ENCODE assay signal across 8 mouse cellular contexts in the genomic region with DNA sequence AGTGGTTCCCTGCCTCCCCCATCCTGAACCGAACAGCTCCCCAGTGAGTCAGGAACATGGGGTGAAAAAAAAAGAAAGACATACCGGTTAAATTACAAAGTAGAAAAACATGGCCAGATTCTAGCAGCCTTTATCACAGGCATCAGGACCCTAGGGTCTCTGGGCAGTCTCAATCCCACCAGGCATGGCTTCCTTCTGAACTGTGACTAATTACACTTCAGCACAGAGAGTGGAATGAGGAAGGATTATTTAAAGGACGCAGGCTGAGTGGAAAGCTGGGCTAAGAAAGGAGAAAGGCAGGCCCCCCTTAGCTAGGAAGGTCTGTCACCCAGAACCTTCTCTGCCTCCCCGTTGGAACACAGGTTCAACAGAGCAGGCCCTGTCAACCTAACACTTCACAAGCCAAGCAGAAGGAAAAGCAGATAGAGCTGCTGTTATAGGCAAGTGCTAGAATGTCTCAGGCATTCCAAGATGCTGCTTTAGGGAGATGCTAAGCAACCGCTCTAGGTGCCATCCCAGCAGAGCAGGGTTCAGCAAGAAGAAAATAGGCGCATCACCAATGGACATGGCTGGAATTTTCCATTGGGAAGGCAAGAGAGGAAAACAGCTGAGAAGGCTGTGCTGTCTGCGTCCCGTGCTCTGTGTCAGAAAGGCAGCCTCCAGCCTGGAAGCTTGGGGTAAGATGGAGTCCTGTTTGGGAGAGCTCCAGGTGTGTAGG. TPM values are rescaled to one million over a fixed set of nuclear protein-coding genes. Genes with fewer than 3 reads are reported as not detected.
DNase-seq lines count a peak whose midpoint lies in the region; ATAC-seq and TF ChIP-seq lines count a peak whose summit lies in the region.

No protein-coding gene starts in this region.

- no peak for TF ChIP-seq POLR2A in testis, adult 2 months (IDR thresholded peaks at IDR 0.05; ENCODE audit: control insufficient read depth, low read depth, low read length)
- no peak for TF ChIP-seq POLR2A in limb, embryonic 14.5 days (IDR thresholded peaks at IDR 0.05; ENCODE audit: borderline replicate concordance, extremely low read depth, insufficient read depth, insufficient read length)
- no peak for TF ChIP-seq POLR2A in lung, adult 2 months (IDR thresholded peaks at IDR 0.05; ENCODE audit: borderline replicate concordance, extremely low read depth, low read depth, low read length)

- no peaks in the 10 kb centered on the region for H3K36me3 ChIP-seq in testis, adult 2 months (ENCODE audit: control insufficient read depth, insufficient read depth, low read length)
- peaks cover 31% of the 10 kb centered on the region for H3K36me3 ChIP-seq in limb, embryonic 14.5 days (ENCODE audit: control insufficient read depth, insufficient read depth, low read length)

- H3K9me3 ChIP-seq in limb, embryonic 14.5 days (ENCODE audit: control insufficient read depth, low read length): no peaks in the 10 kb centered on the region

- peaks cover 11% of the 10 kb centered on the region for H3K4me1 ChIP-seq in testis, adult 2 months (ENCODE audit: control insufficient read depth, insufficient read depth, low read length)
- peaks cover 81% of the 10 kb centered on the region for H3K4me1 ChIP-seq in limb, embryonic 14.5 days (ENCODE audit: control insufficient read depth, insufficient read depth, low read length)
- peaks cover 53% of the 10 kb centered on the region for H3K4me1 ChIP-seq in lung, adult 2 months (ENCODE audit: control insufficient read depth, insufficient read depth, low read length)

- DNase-seq in adrenal gland, postnatal 14 days: peak; percentile 4
- no peak for DNase-seq in adrenal gland, postnatal 4 days (ENCODE audit: low spot score in 2 of 2)
- no peak for DNase-seq in testis, postnatal 10 days (ENCODE audit: low spot score)
- DNase-seq in limb, embryonic 14.5 days (ENCODE audit: low spot score): no peak
- no peak for DNase-seq in urinary bladder, postnatal 36 days (ENCODE audit: low spot score in 2 of 2)
- no peak for DNase-seq in lung, adult 2 months

- no peak overlapping the region; the same call in 1 of the 2 replicates for H3K9ac ChIP-seq in limb, embryonic 14.5 days (ENCODE audit: low read depth, low read length, severe bottlenecking)

- 33% methylated on average over 8 of the region's 8 CpGs for WGBS in limb, embryonic 14.5 days
- 60% methylated on average over 8 of the region's 8 CpGs for whole genome bisulfite sequencing in lung, adult 2 months

- no peak for TF ChIP-seq CTCF in testis, adult 2 months (IDR thresholded peaks at IDR 0.05; ENCODE audit: control insufficient read depth, insufficient read depth, insufficient replicate concordance, low read depth, low read length)
- no peak for TF ChIP-seq CTCF in lung, adult 2 months (IDR thresholded peaks at IDR 0.05; ENCODE audit: insufficient read depth, low read length)

- no peak for ATAC-seq in limb, embryonic 14.5 days (ENCODE audit: low FRiP score, low read depth)
- ATAC-seq in CD4-positive, CD25-positive, alpha-beta regulatory T cell, adult 4 months: no peak

- peak overlapping the region; percentile 1; the same call in 1 of the 2 replicates for H3K27ac ChIP-seq in testis, adult 2 months (ENCODE audit: control insufficient read depth, insufficient read depth, low read depth, low read length)
- peak overlapping the region; percentile 81; the same call in 1 of the 2 replicates for H3K27ac ChIP-seq in limb, embryonic 14.5 days (replicated peaks; ENCODE audit: low read depth, low read length)

- H3K27me3 ChIP-seq in testis, adult 2 months (ENCODE audit: control insufficient read depth, insufficient read depth, low read length): no peaks in the 10 kb centered on the region
- no peaks in the 10 kb centered on the region for H3K27me3 ChIP-seq in limb, embryonic 14.5 days (ENCODE audit: control insufficient read depth, insufficient read depth, low read length)

- H3K4me2 ChIP-seq in limb, embryonic 14.5 days (replicated peaks; ENCODE audit: low read depth, low read length, severe bottlenecking): no peak overlapping the region; the same call in 1 of the 2 replicates

- no peak overlapping the region for H3K4me3 ChIP-seq in testis, adult 2 months (ENCODE audit: control insufficient read depth, low read depth, low read length)
- no peak overlapping the region for H3K4me3 ChIP-seq in limb, embryonic 14.5 days (replicated peaks; ENCODE audit: low read length)
- H3K4me3 ChIP-seq in lung, adult 2 months (replicated peaks; ENCODE audit: extremely low read depth, low read depth, low read length): no peak overlapping the region

RNA-seq across cellular contexts. Expression of a gene that starts 22.5 kb away (rescaled TPM):
- total RNA-seq in adrenal gland, postnatal 14 days (2021): 45.8 and 59.2 TPM in 2 replicates
- 10 to 100 TPM; 61.4 to 61.9 TPM for total RNA-seq in adrenal gland, postnatal 4 days (2021)
- polyA plus RNA-seq in testis, adult 2 months (2012; rRNA removed): 3.0 and 4.2 TPM in 2 replicates
- polyA plus RNA-seq in limb, embryonic 14.5 days (2012; rRNA removed): 47.6 and 49.5 TPM in 2 replicates
- polyA plus RNA-seq in limb, embryonic 14.5 days (2014; fragmentation: Nextera tagmentation; extraction: Ambion mirVana): 30.2 and 39.8 TPM in 2 replicates
- 10 to 100 TPM; 66.6 to 75.4 TPM for polyA plus RNA-seq in CD4-positive, CD25-positive, alpha-beta regulatory T cell, adult 4 months (2017; shearing (Covaris generic))
- 25.3 and 29.8 TPM in 2 replicates for polyA plus RNA-seq in lung, adult 2 months (2012; rRNA removed)
